Mouse (Mus musculus) hindbrain, embryonic 16.5 days (tissue): ENCODE measurements around the gene Tbc1d10c. TPM values are rescaled to one million over a fixed set of nuclear protein-coding genes. Genes with fewer than 3 reads are reported as not detected.
A peak's percentile ranks its signal among the peaks of the same experiment; 100 is the strongest.

Source experiments
- ATAC-seq: fragments of 200-750 bp; cut with Nextera tagmentation; 2 replicates; pipeline ENCODE4 v1.8.0; 2017; ENCODE audit warnings: moderate TSS enrichment, moderate library complexity
- H3K27ac ChIP-seq: fragments of 300-500 bp; sonication (generic); 2 replicates; pipeline ENCODE4 v1.5.1; 2014; ENCODE audit warnings: low read depth, mild to moderate bottlenecking, control low read depth, low read length, moderate library complexity
- H3K27me3 ChIP-seq: fragments of 300-500 bp; sonication (generic); replicated peaks from 2 replicates; pipeline ENCODE4 v1.6.1; 2014; ENCODE audit warnings: low read length; ENCODE audit not compliant: control insufficient read depth, insufficient read depth
- H3K36me3 ChIP-seq: fragments of 300-500 bp; sonication (generic); 2 replicates; pipeline ENCODE4 v1.6.1; 2014; ENCODE audit warnings: mild to moderate bottlenecking, low read length, moderate library complexity, mixed read lengths; ENCODE audit not compliant: control insufficient read depth, insufficient read depth
- H3K4me1 ChIP-seq: fragments of 300-500 bp; sonication (generic); 2 replicates; pipeline ENCODE4 v1.6.1; 2014; ENCODE audit warnings: low read depth, low read length; ENCODE audit not compliant: control insufficient read depth, insufficient read depth
- H3K4me2 ChIP-seq: fragments of 300-500 bp; sonication (generic); 2 replicates; pipeline ENCODE4 v1.6.1; 2014; ENCODE audit warnings: mild to moderate bottlenecking, low read length, control low read depth, moderate library complexity
- H3K4me3 ChIP-seq: fragments of 300-500 bp; sonication (generic); 2 replicates; pipeline ENCODE4 v1.5.1; 2014; ENCODE audit warnings: mild to moderate bottlenecking, low read length, control low read depth, moderate library complexity
- H3K9ac ChIP-seq: fragments of 300-500 bp; sonication (generic); 2 replicates; pipeline ENCODE4 v1.6.1; 2014; ENCODE audit warnings: low read depth, mild to moderate bottlenecking, control low read depth, low read length, moderate library complexity
- H3K9me3 ChIP-seq: fragments of 300-500 bp; sonication (generic); 2 replicates; pipeline ENCODE4 v1.6.1; 2014; ENCODE audit warnings: mild to moderate bottlenecking, low read length, moderate library complexity; ENCODE audit not compliant: control insufficient read depth
- whole genome bisulfite sequencing: fragments of 180-500 bp; shearing (Covaris S2); extraction: QIAGEN DNeasy Blood & Tissue Kit; methylation state at CpG from one replicate; pipeline ENCODE4 v1.1.7; 2014; 5-methylcytosine and 5-hydroxymethylcytosine counted together
- polyA plus RNA-seq: library from polyadenylated mRNA; unstranded; fragments of >200 nt; fragmentation: Nextera tagmentation; extraction: Ambion mirVana; gene quantifications from 2 replicates; pipeline ENCODE4 v1.2.1, GENCODE M21; 2015

The Tbc1d10c gene
- polyA plus RNA-seq, 1 experiment from 2014 or later: 1.1 TPM

- WGBS: 46% methylated on average over 3 of the region's 3 CpGs
These were observed 26.8 kb upstream of the Tbc1d10c start for GRCm38 (mm10) chr19:4217855-4218254.

GRCm38 (mm10) chr19:4217140-4217539, 26.1 kb upstream of the Tbc1d10c start:
- Histone ChIP-seq H3K36me3 (no peaks in the 10 kb centered on the region), H3K27me3 (peaks cover 21% of the 10 kb centered on the region), H3K27ac (no peak overlapping the region), H3K9me3 (no peaks in the 10 kb centered on the region), H3K9ac (no peak overlapping the region), H3K4me3 (no peak overlapping the region), H3K4me2 (no peak overlapping the region), H3K4me1 (peaks cover 32% of the 10 kb centered on the region)
- no peak for ATAC-seq
- WGBS: 22% methylated on average over 5 of the region's 5 CpGs

More at GRCm38 (mm10) chr19:4217855-4218254, 26.8 kb upstream of the Tbc1d10c start:
- no peak overlapping the region for H3K4me3 ChIP-seq
- H3K27me3 ChIP-seq: peaks cover 19% of the 10 kb centered on the region
- H3K27ac ChIP-seq: no peak overlapping the region
- H3K4me1 ChIP-seq: peaks cover 36% of the 10 kb centered on the region
- no peaks in the 10 kb centered on the region for H3K9me3 ChIP-seq
- ATAC-seq: no peak
- no peak overlapping the region for H3K4me2 ChIP-seq
- no peak overlapping the region for H3K9ac ChIP-seq
- no peaks in the 10 kb centered on the region for H3K36me3 ChIP-seq

- Histone ChIP-seq H3K4me2 (peak overlapping the region; percentile 18; the same call in 1 of the 2 replicates), H3K9me3 (no peaks in the 10 kb centered on the region), H3K4me1 (peaks cover 32% of the 10 kb centered on the region), H3K36me3 (no peaks in the 10 kb centered on the region), H3K4me3 (no peak overlapping the region), H3K9ac (no peak overlapping the region), H3K27me3 (peaks cover 28% of the 10 kb centered on the region), H3K27ac (no peak overlapping the region)
- ATAC-seq: no peak
- 18% methylated on average over 14 of the region's 14 CpGs for WGBS
These were observed 25.1 kb upstream of the Tbc1d10c start for GRCm38 (mm10) chr19:4216041-4216685.

GRCm38 (mm10) chr19:4215451-4215840, 24.4 kb upstream of the Tbc1d10c start:
- H3K4me1 ChIP-seq: peaks cover 25% of the 10 kb centered on the region
- 1% methylated on average over 16 of the region's 21 CpGs for WGBS
- H3K9me3 ChIP-seq: no peaks in the 10 kb centered on the region
- H3K4me3 ChIP-seq: peak overlapping the region; percentile 54
- H3K4me2 ChIP-seq: peak overlapping the region; percentile 92
- H3K27ac ChIP-seq: no peak overlapping the region
- ATAC-seq: no peak
- peak overlapping the region; percentile 73 for H3K9ac ChIP-seq
- no peaks in the 10 kb centered on the region for H3K36me3 ChIP-seq
- peaks cover 28% of the 10 kb centered on the region for H3K27me3 ChIP-seq

- Histone ChIP-seq H3K27me3 (peaks cover 28% of the 10 kb centered on the region), H3K36me3 (no peaks in the 10 kb centered on the region), H3K9me3 (no peaks in the 10 kb centered on the region), H3K27ac (peak overlapping the region; percentile 15; the same call in 1 of the 2 replicates), H3K4me1 (peaks cover 20% of the 10 kb centered on the region), H3K9ac (peak overlapping the region; percentile 73), H3K4me3 (peak overlapping the region; percentile 54), H3K4me2 (peak overlapping the region; percentile 92)
- under 1% methylated on average over 14 of the region's 81 CpGs for WGBS
- 0 out of 2 replicates have a peak, but pooled peaks have one; percentile 35 for ATAC-seq
These were observed 23.8 kb upstream of the Tbc1d10c start for GRCm38 (mm10) chr19:4214771-4215450.

GRCm38 (mm10) chr19:4214071-4214770, 23.1 kb upstream of the Tbc1d10c start, which contains the start of the genes Clcf1 and AC109138.7:
Gene Clcf1 (plus strand): TSS chr19:4214238.
Gene AC109138.7 (plus strand): TSS chr19:4214357.
- Histone ChIP-seq H3K4me2 (peak within 1 kb of the TSS; percentile 92), H3K9ac (peak within 1 kb of the TSS; percentile 73), H3K4me3 (peak within 1 kb of the TSS; percentile 54), H3K9me3 (no peaks in the 10 kb centered on the region), H3K27me3 (peaks cover 28% of the 10 kb centered on the region), H3K4me1 (peaks cover 20% of the 10 kb centered on the region), H3K27ac (peak within 1 kb of the TSS; percentile 15; the same call in 1 of the 2 replicates), H3K36me3 (no peaks in the 10 kb centered on the region)
- ATAC-seq: 0 out of 2 replicates have a peak, but pooled peaks have one; percentile 19
- WGBS: under 1% methylated on average over 47 of the region's 49 CpGs

GRCm38 (mm10) chr19:4213524-4213974, 22.5 kb upstream of the Tbc1d10c start:
- no peak overlapping the region for H3K27ac ChIP-seq
- peaks cover 28% of the 10 kb centered on the region for H3K27me3 ChIP-seq
- H3K9ac ChIP-seq: no peak overlapping the region
- H3K4me3 ChIP-seq: no peak overlapping the region; the same call in 1 of the 2 replicates
- 9% methylated on average over 9 of the region's 9 CpGs for WGBS
- ATAC-seq: no peak
- no peaks in the 10 kb centered on the region for H3K36me3 ChIP-seq
- H3K4me1 ChIP-seq: peaks cover 20% of the 10 kb centered on the region
- H3K9me3 ChIP-seq: no peaks in the 10 kb centered on the region
- H3K4me2 ChIP-seq: peak overlapping the region; percentile 92

- no peak overlapping the region for H3K27ac ChIP-seq
- H3K9me3 ChIP-seq: no peaks in the 10 kb centered on the region
- no peak overlapping the region for H3K4me3 ChIP-seq
- H3K9ac ChIP-seq: no peak overlapping the region
- 23% methylated on average over 4 of the region's 4 CpGs for WGBS
- H3K36me3 ChIP-seq: no peaks in the 10 kb centered on the region
- ATAC-seq: no peak
- peaks cover 27% of the 10 kb centered on the region for H3K27me3 ChIP-seq
- no peak overlapping the region for H3K4me2 ChIP-seq
- peaks cover 20% of the 10 kb centered on the region for H3K4me1 ChIP-seq
These were observed 21.0 kb upstream of the Tbc1d10c start for GRCm38 (mm10) chr19:4211891-4212588.
